Mouse (Mus musculus) erythroblast, embryonic 14.5 days (primary cell): ENCODE results near the gene Me3.

Experiments used
- GATA1 ChIP-seq: IDR thresholded peaks from 2 replicates; pipeline ENCODE4 v1.6.1; 2012; ENCODE audit warnings: low read length, inconsistent platforms, mixed read lengths
- TAL1 ChIP-seq: IDR thresholded peaks from 3 replicates; pipeline ENCODE4 v1.6.1; 2012; ENCODE audit warnings: low read length, inconsistent platforms, mixed read lengths

DNA sequence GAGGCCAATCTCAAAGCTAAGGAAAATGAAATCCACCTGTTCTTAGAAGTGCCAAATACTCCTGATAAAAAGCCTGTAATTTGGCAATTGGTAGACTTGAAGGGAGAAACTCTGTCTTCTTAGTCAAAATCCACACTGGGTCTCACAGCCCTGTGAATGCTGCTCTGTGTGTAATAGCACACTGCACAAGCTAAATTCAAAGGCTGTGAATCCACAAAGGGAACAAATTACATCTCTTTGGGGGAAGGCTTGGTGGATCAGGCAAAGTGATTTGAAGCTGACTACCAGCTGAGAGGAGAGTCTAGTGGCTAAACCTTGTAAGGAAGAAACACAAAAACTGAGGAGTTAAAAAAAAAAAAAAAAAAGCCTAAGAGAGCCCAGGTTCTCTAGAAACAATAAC is 4.8 kb upstream of the Me3 start:
- no peak for TF ChIP-seq GATA1
- no peak for TF ChIP-seq TAL1
